Mouse (Mus musculus): ENCODE measurements around the gene Sirpa. TPM values are rescaled to one million over a fixed set of nuclear protein-coding genes. Genes with fewer than 3 reads are reported as not detected.

Sirpa gene
- polyA plus RNA-seq, 1 experiment: 39.3 TPM

GRCm38 (mm10) chr2:129605816-129606215 lies 13.2 kb downstream of the Sirpa start:
- no peak for DNase-seq (ENCODE audit: low spot score)

GRCm38 (mm10) chr2:129606269-129606668 lies 13.6 kb downstream of the Sirpa start:
- no peak for DNase-seq (ENCODE audit: low spot score)

- no peak for DNase-seq (ENCODE audit: low spot score)
Measured at GRCm38 (mm10) chr2:129606899-129607298, 14.3 kb downstream of the Sirpa start.

- no peak for DNase-seq (ENCODE audit: low spot score)
Measured at GRCm38 (mm10) chr2:129613971-129614370, 21.3 kb downstream of the Sirpa start.

- no peak for DNase-seq (ENCODE audit: low spot score)
Measured at GRCm38 (mm10) chr2:129614482-129615185, 22.0 kb downstream of the Sirpa start.

- peak; percentile 8 for DNase-seq (ENCODE audit: low spot score)
Measured at GRCm38 (mm10) chr2:129620148-129620547, 27.5 kb downstream of the Sirpa start.

- DNase-seq (ENCODE audit: low spot score): no peak
Measured at GRCm38 (mm10) chr2:129620881-129621280, 28.2 kb downstream of the Sirpa start.

- no peak for DNase-seq (ENCODE audit: low spot score)
Measured at GRCm38 (mm10) chr2:129621654-129622490, 29.2 kb downstream of the Sirpa start.

GRCm38 (mm10) chr2:129622918-129623317 lies 30.3 kb downstream of the Sirpa start:
- DNase-seq (ENCODE audit: low spot score): no peak

GRCm38 (mm10) chr2:129623771-129624170 lies 31.1 kb downstream of the Sirpa start:
- no peak for DNase-seq (ENCODE audit: low spot score)

- DNase-seq (ENCODE audit: low spot score): no peak
Measured at GRCm38 (mm10) chr2:129624246-129624918, 31.7 kb downstream of the Sirpa start.

- no peak for DNase-seq (ENCODE audit: low spot score)
Measured at GRCm38 (mm10) chr2:129624956-129625355, 32.3 kb downstream of the Sirpa start.

GRCm38 (mm10) chr2:129625845-129626244 lies 33.2 kb downstream of the Sirpa start:
- no peak for DNase-seq (ENCODE audit: low spot score)

GRCm38 (mm10) chr2:129626621-129627061 lies 34.0 kb downstream of the Sirpa start:
- DNase-seq (ENCODE audit: low spot score): no peak

GRCm38 (mm10) chr2:129627133-129627532 lies 34.5 kb downstream of the Sirpa start:
- no peak for DNase-seq (ENCODE audit: low spot score)

GRCm38 (mm10) chr2:129627811-129628210 lies 35.2 kb downstream of the Sirpa start:
- DNase-seq (ENCODE audit: low spot score): no peak

- DNase-seq (ENCODE audit: low spot score): no peak
Measured at GRCm38 (mm10) chr2:129628456-129629185, 36.0 kb downstream of the Sirpa start.

- no peak for DNase-seq (ENCODE audit: low spot score)
Measured at GRCm38 (mm10) chr2:129629786-129630531, 37.3 kb downstream of the Sirpa start.

- DNase-seq (ENCODE audit: low spot score): no peak
Measured at GRCm38 (mm10) chr2:129630532-129630886, 37.9 kb downstream of the Sirpa start.

GRCm38 (mm10) chr2:129630978-129631660 lies 38.5 kb downstream of the Sirpa start:
- no peak for DNase-seq (ENCODE audit: low spot score)

Measured in urinary bladder, adult 2 months (tissue).